26 mouse cellular contexts compared by ENCODE assay signal in the genomic region with DNA sequence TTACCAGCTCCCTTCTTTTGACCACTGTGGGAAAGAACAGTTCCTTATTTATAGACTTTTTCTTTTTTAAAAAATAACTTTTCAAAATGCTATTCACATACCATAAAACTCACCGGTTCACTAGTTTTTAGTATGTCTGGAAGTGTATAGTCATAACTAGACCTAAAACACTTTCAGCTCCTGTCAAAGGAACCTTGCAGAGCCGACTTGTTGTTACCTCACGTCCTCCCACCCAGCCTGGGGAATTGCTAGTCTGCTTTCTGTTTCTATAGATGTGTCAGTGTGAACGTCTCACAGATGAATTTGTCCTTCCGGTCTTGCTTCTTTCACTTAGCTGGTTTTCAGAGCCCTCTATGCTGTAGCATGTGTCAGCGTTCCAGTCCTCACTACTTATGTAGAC. TPM values are rescaled to one million over a fixed set of nuclear protein-coding genes. Genes with fewer than 3 reads are reported as not detected.
"Had no signal": no experiment of that assay in that cellular context is flagged by ENCODE, and none has a peak within 500 bp of the region (broad histone marks: within the 10 kb centered on the region; RNA-seq: fewer than 3 reads in every experiment).

No protein-coding gene starts in this region.

- H3K4me1 ChIP-seq: heart, embryonic 15.5 days; hindbrain, embryonic 13.5 days; hindbrain, embryonic 15.5 days; intestine, embryonic 15.5 days; limb, embryonic 13.5 days; limb, embryonic 15.5 days; liver, embryonic 13.5 days; liver, embryonic 15.5 days had no signal

- H3K9ac ChIP-seq: heart, embryonic 13.5 days; heart, embryonic 15.5 days; hindbrain, embryonic 13.5 days; hindbrain, embryonic 15.5 days; intestine, embryonic 15.5 days; limb, embryonic 13.5 days; limb, embryonic 15.5 days; liver, embryonic 13.5 days; liver, embryonic 15.5 days had no signal

- H3K4me2 ChIP-seq: heart, embryonic 11.5 days; heart, embryonic 13.5 days; heart, embryonic 15.5 days; hindbrain, embryonic 13.5 days; hindbrain, embryonic 15.5 days; intestine, embryonic 15.5 days; limb, embryonic 13.5 days; limb, embryonic 15.5 days; liver, embryonic 13.5 days; liver, embryonic 15.5 days had no signal

- H3K9me3 ChIP-seq: heart, embryonic 13.5 days; heart, embryonic 15.5 days; hindbrain, embryonic 13.5 days; hindbrain, embryonic 15.5 days; intestine, embryonic 15.5 days; limb, embryonic 13.5 days; limb, embryonic 15.5 days; liver, embryonic 13.5 days; liver, embryonic 15.5 days had no signal

- DNase-seq: gastrocnemius, postnatal 14 days; gastrocnemius, postnatal 36 days; heart, adult 11 months; heart, adult 2 months; heart, postnatal 14 days; heart, postnatal 36 days; kidney, adult 18-20 months; kidney, adult 8-10 months; kidney, postnatal 10 days; kidney, postnatal 25 days; kidney, postnatal 4 days; liver, embryonic 13.5 days had no signal

- H3K27me3 ChIP-seq: heart, embryonic 13.5 days; heart, embryonic 15.5 days; hindbrain, embryonic 13.5 days; hindbrain, embryonic 15.5 days; intestine, embryonic 15.5 days; limb, embryonic 13.5 days; limb, embryonic 15.5 days; liver, embryonic 13.5 days; liver, embryonic 15.5 days had no signal

- H3K4me3 ChIP-seq: heart, adult 2 months; heart, embryonic 13.5 days; heart, embryonic 15.5 days; hindbrain, embryonic 13.5 days; hindbrain, embryonic 15.5 days; intestine, embryonic 15.5 days; layer of hippocampus, adult 2 months; left cerebral cortex, adult 2 months; limb, embryonic 13.5 days; limb, embryonic 15.5 days; liver, embryonic 13.5 days; liver, embryonic 15.5 days had no signal

- H3K27ac ChIP-seq: heart, adult 2 months; heart, embryonic 13.5 days; heart, embryonic 15.5 days; hindbrain, embryonic 13.5 days; hindbrain, embryonic 15.5 days; hindbrain, postnatal 0 days; intestine, embryonic 15.5 days; layer of hippocampus, adult 2 months; left cerebral cortex, adult 2 months; limb, embryonic 13.5 days; limb, embryonic 15.5 days; liver, embryonic 13.5 days; liver, embryonic 15.5 days had no signal

- H3K36me3 ChIP-seq: heart, embryonic 13.5 days; heart, embryonic 15.5 days; hindbrain, embryonic 13.5 days; hindbrain, embryonic 15.5 days; intestine, embryonic 15.5 days; limb, embryonic 13.5 days; limb, embryonic 15.5 days; liver, embryonic 13.5 days; liver, embryonic 15.5 days had no signal

- ATAC-seq: hindbrain, postnatal 0 days; inflammation-experienced regulatory T-cells, adult 6 months; intestine, embryonic 15.5 days; intestine, postnatal 0 days had no signal

RNA-seq across cellular contexts. Expression of gene Sdk1, which starts 35.8 kb away (rescaled TPM):
- polyA plus RNA-seq: inflammation-experienced regulatory T-cells, adult 6 months had no signal
